Mouse (Mus musculus): Measurements from ENCODE around the gene Zswim4. TPM values are rescaled to one million over a fixed set of nuclear protein-coding genes. Genes with fewer than 3 reads are reported as not detected.
A peak's percentile ranks its signal among the peaks of the same experiment; 100 is the strongest.

Gene Zswim4
- polyA plus RNA-seq, 1 experiment from 2014 or later = 18.5 TPM

DNA sequence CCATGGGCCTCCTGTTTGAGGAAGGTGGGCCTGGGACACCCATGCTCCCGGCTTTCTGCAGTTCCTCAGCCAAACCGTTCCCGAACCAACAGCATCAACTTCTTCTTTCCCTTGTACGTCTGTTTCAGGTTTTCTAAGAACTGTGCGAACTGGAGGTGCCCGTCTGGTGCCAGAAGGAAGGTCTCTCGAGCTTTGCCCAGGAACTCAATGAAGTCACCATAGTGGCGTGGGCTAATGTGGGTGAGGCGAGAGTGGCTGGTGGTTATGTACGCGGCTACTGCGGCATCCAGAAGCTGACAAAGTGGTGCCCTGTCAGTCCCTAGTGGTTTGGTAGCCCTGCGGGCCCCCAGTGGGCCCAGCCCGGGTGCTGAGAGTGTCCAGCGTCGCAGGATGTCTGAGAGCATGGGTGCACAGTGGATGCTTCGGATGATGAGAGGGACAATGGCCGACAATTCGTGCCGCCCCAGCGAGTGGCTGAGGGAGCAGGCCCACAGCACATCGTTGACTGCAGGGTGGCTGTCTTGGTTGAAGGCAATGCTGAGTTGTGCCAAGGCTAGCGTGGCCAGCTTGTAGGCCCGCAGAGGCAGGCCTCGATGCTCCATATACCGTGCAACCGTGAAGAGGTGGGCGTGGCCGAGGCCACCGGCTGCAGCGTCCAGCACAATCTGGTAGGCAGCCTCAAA is 24.8 kb downstream of the Zswim4 start:
- no peak overlapping the region for H3K27ac ChIP-seq (ENCODE audit: low read length)
- no peak overlapping the region for H3K4me3 ChIP-seq (ENCODE audit: low read length)
- H3K36me3 ChIP-seq (ENCODE audit: insufficient read depth, low read length) = peaks cover 67% of the 10 kb centered on the region
- no peak overlapping the region for H3K4me2 ChIP-seq (replicated peaks; ENCODE audit: low read depth, low read length)
- WGBS = 88% methylated on average over 31 of the region's 31 CpGs
- no peak overlapping the region for H3K9ac ChIP-seq (replicated peaks; ENCODE audit: low read length)
- H3K9me3 ChIP-seq (ENCODE audit: low read length) = no peaks in the 10 kb centered on the region
- no peak for ATAC-seq (ENCODE audit: low FRiP score, low TSS enrichment)
- no peaks in the 10 kb centered on the region for H3K27me3 ChIP-seq (ENCODE audit: insufficient read depth, low read length)
- H3K4me1 ChIP-seq (ENCODE audit: insufficient read depth, low read length) = peaks cover 34% of the 10 kb centered on the region

GRCm38 (mm10) chr8:84211202-84211601 is 25.7 kb downstream of the Zswim4 start:
- Histone ChIP-seq H3K9ac (replicated peaks; ENCODE audit: low read length) (no peak overlapping the region), H3K4me2 (replicated peaks; ENCODE audit: low read depth, low read length) (no peak overlapping the region), H3K27me3 (ENCODE audit: insufficient read depth, low read length) (no peaks in the 10 kb centered on the region), H3K27ac (ENCODE audit: low read length) (no peak overlapping the region), H3K4me3 (ENCODE audit: low read length) (no peak overlapping the region), H3K36me3 (ENCODE audit: insufficient read depth, low read length) (peaks cover 65% of the 10 kb centered on the region), H3K4me1 (ENCODE audit: insufficient read depth, low read length) (peaks cover 35% of the 10 kb centered on the region), H3K9me3 (ENCODE audit: low read length) (no peaks in the 10 kb centered on the region)
- WGBS = 90% methylated on average over 3 of the region's 3 CpGs
- ATAC-seq (ENCODE audit: low FRiP score, low TSS enrichment) = no peak

DNA sequence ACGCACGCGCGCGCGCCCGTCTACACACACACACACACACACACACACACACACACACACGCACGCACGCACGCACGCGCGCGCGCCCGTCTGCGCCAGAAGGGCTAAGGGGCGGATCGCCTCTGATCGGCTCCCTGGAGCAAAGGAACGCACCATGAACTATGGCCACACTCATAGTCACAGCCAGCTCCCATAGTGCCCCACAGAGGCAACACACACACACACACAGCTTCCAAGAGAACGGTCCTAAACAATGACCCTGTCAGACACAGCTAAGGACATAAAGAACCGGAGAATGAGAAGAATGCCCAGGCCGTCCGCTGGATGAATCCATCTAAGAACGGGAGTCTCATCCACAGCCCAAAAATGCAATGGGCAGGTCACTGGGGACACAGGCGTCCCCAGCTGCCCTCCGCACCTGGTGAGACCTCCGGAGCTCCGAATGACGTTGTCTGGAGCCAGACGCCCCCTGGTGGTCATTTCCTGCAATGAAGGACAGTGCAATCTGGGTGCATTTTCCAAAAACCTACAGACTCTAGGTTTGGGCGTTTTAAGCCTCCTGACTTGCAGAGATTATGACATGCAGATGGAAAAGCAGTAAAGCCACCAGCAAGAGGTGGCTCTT is 26.6 kb downstream of the Zswim4 start:
- no peak overlapping the region for H3K27ac ChIP-seq (ENCODE audit: low read length)
- ATAC-seq (ENCODE audit: low FRiP score, low TSS enrichment) = no peak
- H3K4me1 ChIP-seq (ENCODE audit: insufficient read depth, low read length) = peaks cover 35% of the 10 kb centered on the region
- H3K9ac ChIP-seq (replicated peaks; ENCODE audit: low read length) = no peak overlapping the region
- H3K4me2 ChIP-seq (replicated peaks; ENCODE audit: low read depth, low read length) = no peak overlapping the region
- WGBS = 60% methylated on average over 31 of the region's 34 CpGs
- H3K9me3 ChIP-seq (ENCODE audit: low read length) = no peaks in the 10 kb centered on the region
- H3K27me3 ChIP-seq (ENCODE audit: insufficient read depth, low read length) = no peaks in the 10 kb centered on the region
- peaks cover 62% of the 10 kb centered on the region for H3K36me3 ChIP-seq (ENCODE audit: insufficient read depth, low read length)
- no peak overlapping the region for H3K4me3 ChIP-seq (ENCODE audit: low read length)

GRCm38 (mm10) chr8:84208381-84209380 is 28.2 kb downstream of the Zswim4 start:
- peak; percentile 79 for ATAC-seq (ENCODE audit: low FRiP score, low TSS enrichment)

DNA sequence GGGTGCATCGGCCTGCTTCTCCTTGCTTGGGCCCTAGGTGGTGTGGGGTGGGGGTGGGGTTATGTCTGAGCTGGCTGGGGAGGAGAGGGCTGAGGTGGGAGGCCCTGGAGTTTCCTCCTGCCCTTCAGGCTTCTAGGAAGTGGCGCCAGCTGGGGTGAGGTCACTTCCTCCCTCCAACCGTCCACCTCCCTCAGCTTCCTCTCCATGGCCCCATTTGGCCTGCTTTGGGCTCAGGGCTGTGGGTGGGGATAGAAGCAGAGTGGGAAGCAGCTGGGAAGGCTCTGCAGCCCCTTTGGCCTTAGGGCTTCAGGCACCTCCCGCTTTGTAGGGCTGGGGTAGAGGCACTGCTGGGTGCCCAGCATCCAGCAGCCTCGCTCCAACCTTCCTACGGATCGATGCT is 29.0 kb downstream of the Zswim4 start:
- H3K4me1 ChIP-seq (ENCODE audit: insufficient read depth, low read length) = peaks cover 46% of the 10 kb centered on the region
- H3K9ac ChIP-seq (replicated peaks; ENCODE audit: low read length) = peak overlapping the region; percentile 62
- no peaks in the 10 kb centered on the region for H3K27me3 ChIP-seq (ENCODE audit: insufficient read depth, low read length)
- peak overlapping the region; percentile 95 for H3K27ac ChIP-seq (ENCODE audit: low read length)
- WGBS = 44% methylated on average over 7 of the region's 7 CpGs
- H3K36me3 ChIP-seq (ENCODE audit: insufficient read depth, low read length) = peaks cover 40% of the 10 kb centered on the region
- no peaks in the 10 kb centered on the region for H3K9me3 ChIP-seq (ENCODE audit: low read length)
- no peak overlapping the region for H3K4me3 ChIP-seq (ENCODE audit: low read length)
- peak overlapping the region; percentile 11 for H3K4me2 ChIP-seq (replicated peaks; ENCODE audit: low read depth, low read length)
- peak; percentile 22; the same call in 1 of the 2 replicates for ATAC-seq (ENCODE audit: low FRiP score, low TSS enrichment)

More at GRCm38 (mm10) chr8:84208381-84209380, 28.2 kb downstream of the Zswim4 start:
- Histone ChIP-seq H3K4me3 (ENCODE audit: low read length) (no peak overlapping the region), H3K27me3 (ENCODE audit: insufficient read depth, low read length) (no peaks in the 10 kb centered on the region), H3K9ac (replicated peaks; ENCODE audit: low read length) (peak overlapping the region; percentile 62), H3K27ac (ENCODE audit: low read length) (peak overlapping the region; percentile 95), H3K9me3 (ENCODE audit: low read length) (no peaks in the 10 kb centered on the region), H3K4me2 (replicated peaks; ENCODE audit: low read depth, low read length) (peak overlapping the region; percentile 11; the same call in 1 of the 2 replicates), H3K4me1 (ENCODE audit: insufficient read depth, low read length) (peaks cover 39% of the 10 kb centered on the region), H3K36me3 (ENCODE audit: insufficient read depth, low read length) (peaks cover 48% of the 10 kb centered on the region)
- 40% methylated on average over 16 of the region's 17 CpGs for WGBS

- Histone ChIP-seq H3K4me3 (ENCODE audit: low read length) (no peak overlapping the region), H3K9me3 (ENCODE audit: low read length) (no peaks in the 10 kb centered on the region), H3K36me3 (ENCODE audit: insufficient read depth, low read length) (peaks cover 30% of the 10 kb centered on the region), H3K27ac (ENCODE audit: low read length) (no peak overlapping the region), H3K9ac (replicated peaks; ENCODE audit: low read length) (no peak overlapping the region), H3K4me2 (replicated peaks; ENCODE audit: low read depth, low read length) (no peak overlapping the region), H3K4me1 (ENCODE audit: insufficient read depth, low read length) (peaks cover 58% of the 10 kb centered on the region), H3K27me3 (ENCODE audit: insufficient read depth, low read length) (no peaks in the 10 kb centered on the region)
- WGBS = 85% methylated on average over 3 of the region's 3 CpGs
- no peak for ATAC-seq (ENCODE audit: low FRiP score, low TSS enrichment)
These were observed 30.2 kb downstream of the Zswim4 start for GRCm38 (mm10) chr8:84206666-84207065.

DNA sequence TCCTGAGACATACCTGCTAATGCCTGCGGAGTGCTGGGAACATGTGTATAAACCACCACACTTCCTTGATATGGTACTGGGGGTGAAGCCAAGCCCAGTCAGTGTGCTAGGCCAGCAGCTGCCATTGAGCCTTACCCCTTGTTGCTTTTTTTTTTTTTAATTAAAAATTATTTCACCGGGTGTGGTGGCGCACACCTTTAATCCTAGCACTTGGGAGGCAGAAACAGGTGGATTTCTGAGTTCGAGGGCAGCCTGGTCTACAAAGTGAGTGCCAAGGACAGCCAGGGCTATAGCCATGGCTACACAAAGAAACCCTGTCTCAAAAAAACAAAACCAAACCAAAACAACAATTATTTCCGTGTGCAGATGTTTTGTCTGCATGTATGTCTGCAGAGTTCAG is 31.8 kb downstream of the Zswim4 start:
- no peak overlapping the region for H3K4me2 ChIP-seq (replicated peaks; ENCODE audit: low read depth, low read length)
- no peak overlapping the region for H3K4me3 ChIP-seq (ENCODE audit: low read length)
- H3K27ac ChIP-seq (ENCODE audit: low read length) = no peak overlapping the region
- peaks cover 69% of the 10 kb centered on the region for H3K4me1 ChIP-seq (ENCODE audit: insufficient read depth, low read length)
- 91% methylated on average over 5 of the region's 5 CpGs for WGBS
- ATAC-seq (ENCODE audit: low FRiP score, low TSS enrichment) = no peak
- no peaks in the 10 kb centered on the region for H3K27me3 ChIP-seq (ENCODE audit: insufficient read depth, low read length)
- H3K36me3 ChIP-seq (ENCODE audit: insufficient read depth, low read length) = peaks cover 19% of the 10 kb centered on the region
- H3K9me3 ChIP-seq (ENCODE audit: low read length) = no peaks in the 10 kb centered on the region
- no peak overlapping the region for H3K9ac ChIP-seq (replicated peaks; ENCODE audit: low read length)

DNA sequence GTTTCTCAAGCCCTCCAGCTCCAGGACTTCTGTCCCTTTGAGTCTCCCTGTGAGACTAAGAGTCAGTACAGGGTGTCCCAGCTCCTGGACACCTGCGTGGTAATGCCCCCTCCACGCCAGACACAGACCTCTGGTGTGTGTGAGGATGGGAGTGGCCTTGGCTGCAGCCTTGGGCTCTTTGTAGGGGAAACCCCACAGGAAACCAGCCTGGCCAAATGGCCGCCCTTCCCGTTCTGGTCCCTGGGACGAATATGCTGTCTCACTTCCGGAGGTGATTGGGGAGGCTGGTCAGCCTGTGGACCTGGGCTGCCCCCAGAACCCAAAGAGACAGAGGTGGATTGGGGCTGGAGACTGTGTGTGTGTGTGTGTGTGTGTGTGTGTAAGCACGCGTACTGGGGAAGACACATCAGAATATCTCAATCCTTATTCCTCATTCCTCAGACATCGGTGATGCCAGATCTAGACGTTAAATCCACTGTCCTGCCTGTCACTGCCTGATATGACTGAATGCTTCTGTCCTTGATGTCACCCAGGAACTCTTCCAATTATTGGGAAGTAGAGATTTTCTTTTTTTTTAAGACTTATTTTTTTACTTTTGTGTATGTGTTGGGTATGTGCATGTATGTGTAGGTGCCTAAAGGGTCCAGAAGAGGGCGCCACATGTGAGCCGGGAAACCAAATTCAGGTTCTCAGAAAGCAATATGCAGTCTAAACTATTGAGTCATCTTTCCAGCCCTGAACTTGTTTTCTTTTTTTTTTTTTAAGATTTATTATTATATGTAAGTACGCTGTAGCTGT is 32.7 kb downstream of the Zswim4 start:
- Histone ChIP-seq H3K4me1 (ENCODE audit: insufficient read depth, low read length) (peaks cover 69% of the 10 kb centered on the region), H3K9ac (replicated peaks; ENCODE audit: low read length) (peak overlapping the region; percentile 92), H3K27me3 (ENCODE audit: insufficient read depth, low read length) (no peaks in the 10 kb centered on the region), H3K36me3 (ENCODE audit: insufficient read depth, low read length) (peaks cover 11% of the 10 kb centered on the region; the same call in 1 of the 2 replicates), H3K4me3 (ENCODE audit: low read length) (peak overlapping the region; percentile 75), H3K4me2 (replicated peaks; ENCODE audit: low read depth, low read length) (peak overlapping the region; percentile 78), H3K27ac (ENCODE audit: low read length) (peak overlapping the region; percentile 99), H3K9me3 (ENCODE audit: low read length) (no peaks in the 10 kb centered on the region)
- peak; percentile 20 for ATAC-seq (ENCODE audit: low FRiP score, low TSS enrichment)
- WGBS = 43% methylated on average over 13 of the region's 13 CpGs

Measured in kidney, embryonic 16.5 days (tissue).